Mouse (Mus musculus): ENCODE measurements around the gene Wdr18.

The Wdr18 gene

GRCm38 (mm10) chr10:79933861-79934260 is 26.1 kb upstream of the Wdr18 start:
- CTCF ChIA-PET = interaction anchor here in 1 of 4 experiments (1.4 kb wide), 1 partner anchor 9 kb away, joined by 4 read pairs; no protein-coding TSS in a partner anchor
- POLR2A ChIA-PET = interaction anchor here in 2 of 4 experiments (0.5 to 2.3 kb wide), 5 partner anchors 25 to 234 kb away, joined by 3 to 7 read pairs (median 4); partner anchors contain the start of genes Med16 (in 1 of the 2) and Wdr18 (in 1 of the 2)

DNA sequence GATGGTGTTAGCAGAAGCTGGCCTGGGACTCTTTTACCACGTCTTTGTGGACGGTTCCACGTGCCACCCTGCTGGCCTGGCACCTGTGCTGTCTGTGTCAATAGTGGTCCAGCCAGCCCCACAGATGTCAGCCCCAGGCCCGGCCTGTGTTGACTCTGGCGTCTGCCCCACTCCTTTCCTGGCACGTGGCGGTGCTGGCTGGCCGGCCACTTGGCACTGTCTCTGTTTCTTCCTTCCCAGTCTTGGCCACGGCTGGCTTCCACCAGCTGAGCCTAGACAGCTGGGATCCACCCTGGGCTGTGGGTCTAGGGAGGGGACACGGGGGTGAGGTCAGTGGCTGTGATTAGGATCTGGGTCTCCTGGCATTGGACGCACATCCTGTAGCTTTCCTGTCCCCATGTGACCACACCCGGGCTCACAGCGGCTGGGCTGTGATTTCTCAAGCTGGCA is 25.7 kb upstream of the Wdr18 start:
- POLR2A ChIA-PET = interaction anchor here in 2 of 4 experiments (1.5 to 2.3 kb wide), 4 partner anchors 25 to 233 kb away, joined by 3 to 7 read pairs (median 5); partner anchors contain the start of genes Med16 (in 1 of the 2) and Wdr18 (in 1 of the 2)
- CTCF ChIA-PET = interaction anchor here in 1 of 4 experiments (0.7 kb wide), 1 partner anchor 320 kb away, joined by 3 read pairs; the partner anchor contains the start of gene C2cd4c

- ChIA-PET CTCF (interaction anchor here in 1 of 4 experiments (0.7 kb wide), 1 partner anchor 321 kb away, joined by 3 read pairs; the partner anchor contains the start of gene C2cd4c), POLR2A (interaction anchor here in 2 of 4 experiments (0.8 to 2.3 kb wide), 5 partner anchors 9 to 233 kb away, joined by 3 to 7 read pairs (median 5); partner anchors contain the start of genes Med16 (in 1 of the 2) and Wdr18 (in 1 of the 2))
Observed at GRCm38 (mm10) chr10:79934794-79935569, 25.0 kb upstream of the Wdr18 start.

DNA sequence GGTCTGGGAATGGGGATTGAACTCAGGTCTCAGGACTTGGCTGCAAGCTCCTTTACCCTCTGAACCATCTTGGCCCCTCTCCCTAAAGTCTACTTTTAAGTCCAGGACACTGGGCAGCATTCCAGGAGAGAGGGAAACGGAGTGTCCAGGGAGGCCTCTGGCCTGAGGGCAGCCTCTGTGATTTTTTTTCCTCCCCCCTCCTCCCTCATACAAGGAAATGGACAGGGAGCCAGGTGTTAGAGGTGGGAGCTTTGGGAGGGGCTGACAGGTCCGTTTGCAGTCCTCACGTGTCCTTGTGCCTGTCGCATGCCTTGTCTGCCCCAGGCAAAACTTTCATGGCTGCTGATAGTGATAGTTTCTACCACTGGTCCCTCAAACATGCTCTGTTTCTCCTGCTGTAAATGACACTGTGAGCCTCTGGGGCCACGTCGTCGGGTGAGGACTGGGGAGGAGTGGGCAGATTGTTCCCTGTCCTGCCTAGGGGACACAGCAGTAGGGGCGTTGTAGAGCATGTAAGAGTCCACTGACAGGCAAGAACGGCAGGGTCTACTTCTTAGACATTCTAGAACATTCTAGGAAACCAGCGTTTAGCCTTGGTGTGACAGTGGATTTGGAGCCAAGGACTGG is 23.6 kb upstream of the Wdr18 start:
- ChIA-PET POLR2A (interaction anchor here in 2 of 4 experiments (1.2 to 1.6 kb wide), 4 partner anchors 18 to 72 kb away, joined by 3 to 5 read pairs (median 4); partner anchors contain the start of gene Wdr18 (in 1 of the 2)), CTCF (interaction anchor here in 1 of 4 experiments (0.7 kb wide), 1 partner anchor 22 kb away, joined by 3 read pairs; no protein-coding TSS in a partner anchor)

DNA sequence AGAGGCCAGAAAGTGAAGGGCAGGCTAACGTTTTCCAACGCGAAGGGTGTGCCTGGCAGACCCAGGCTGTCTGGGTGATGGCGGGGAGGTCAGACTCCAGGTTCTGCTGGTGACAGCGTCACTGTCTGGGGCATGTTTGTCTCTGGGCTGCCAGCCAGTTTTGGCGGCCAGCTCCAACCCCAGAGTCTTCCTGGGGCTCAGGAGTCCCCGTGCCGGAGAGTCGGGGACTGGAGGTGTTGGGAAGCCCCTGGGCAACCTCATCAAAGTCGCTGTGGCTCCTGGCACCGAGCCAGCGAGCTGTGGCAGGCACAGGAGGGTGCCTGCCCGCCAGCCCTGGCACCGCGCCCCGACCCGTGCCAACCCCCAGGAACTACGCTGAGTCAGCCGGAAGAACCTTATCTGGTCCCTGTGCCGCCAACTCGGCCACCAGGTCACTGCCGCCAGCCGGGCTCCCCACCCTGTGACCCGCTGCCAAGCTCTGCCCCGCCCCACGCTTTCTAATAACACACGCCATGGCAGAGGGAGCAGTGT is 23.0 kb upstream of the Wdr18 start:
- ChIA-PET POLR2A (interaction anchor here in 2 of 4 experiments (0.5 to 1.4 kb wide), 4 partner anchors 17 to 83 kb away, joined by 3 to 4 read pairs (median 3); partner anchors contain the start of gene Ptbp1 (in 1 of the 2)), CTCF (interaction anchor here in 1 of 4 experiments (0.5 kb wide), 1 partner anchor 168 kb away, joined by 13 read pairs; no protein-coding TSS in a partner anchor)

- ChIA-PET CTCF (interaction anchor here in 2 of 4 experiments (0.5 to 0.6 kb wide), 3 partner anchors 169 to 798 kb away, joined by 3 to 13 read pairs (median 6); no protein-coding TSS in a partner anchor), POLR2A (interaction anchor here in 3 of 4 experiments (0.5 to 1.9 kb wide), 7 partner anchors 20 to 157 kb away, joined by 3 to 4 read pairs (median 3); partner anchors contain the start of genes Med16 (in 1 of the 3), Ptbp1 (in 1 of the 3) and Wdr18 (in 1 of the 3))
Observed at GRCm38 (mm10) chr10:79937775-79938526, 22.0 kb upstream of the Wdr18 start.

GRCm38 (mm10) chr10:79940749-79941148 is 19.2 kb upstream of the Wdr18 start:
- POLR2A ChIA-PET = interaction anchor here in 1 of 4 experiments (0.7 kb wide), 1 partner anchor 253 kb away, joined by 3 read pairs; no protein-coding TSS in a partner anchor
- CTCF ChIA-PET = interaction anchor here in 1 of 4 experiments (0.6 kb wide), 1 partner anchor 666 kb away, joined by 3 read pairs; no protein-coding TSS in a partner anchor

DNA sequence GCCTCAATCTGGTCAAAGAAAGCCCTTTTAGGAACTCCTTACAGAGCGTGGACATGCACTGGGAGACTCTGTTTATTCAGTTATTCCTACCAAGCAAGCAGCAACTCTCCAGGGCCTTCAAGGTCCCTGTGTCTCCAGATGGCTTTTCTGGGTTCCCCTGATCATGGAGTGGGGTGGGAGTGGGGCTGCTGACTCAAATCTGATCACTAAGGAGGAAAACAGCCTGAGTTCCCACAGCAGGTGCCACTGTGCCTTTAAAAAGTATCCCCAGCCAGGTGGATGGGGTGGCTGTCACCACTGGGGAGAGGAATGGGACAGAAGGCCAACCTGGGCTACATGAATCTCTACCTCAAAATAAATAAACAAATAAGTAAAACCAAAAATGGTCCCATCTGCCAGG is 17.0 kb upstream of the Wdr18 start:
- ChIA-PET CTCF (interaction anchor here in 1 of 4 experiments (0.6 kb wide), 1 partner anchor 16 kb away, joined by 3 read pairs; the partner anchor contains the start of gene Arid3a), POLR2A (interaction anchor here in 1 of 4 experiments (0.7 to 0.9 kb wide), 2 partner anchors 112 to 265 kb away, joined by 3 to 6 read pairs; no protein-coding TSS in a partner anchor)

- CTCF ChIA-PET = interaction anchor here in 1 of 4 experiments (0.7 kb wide), 1 partner anchor 1541 kb away, joined by 3 read pairs; no protein-coding TSS in a partner anchor
- POLR2A ChIA-PET = interaction anchor here in 2 of 4 experiments (0.5 to 1.6 kb wide), 4 partner anchors 8 to 264 kb away, joined by 3 to 5 read pairs (median 3); partner anchors contain the start of gene Med16 (in 1 of the 2)
Observed at GRCm38 (mm10) chr10:79943471-79943901, 16.5 kb upstream of the Wdr18 start.

GRCm38 (mm10) chr10:79945507-79946234 is 14.3 kb upstream of the Wdr18 start:
- POLR2A ChIA-PET = interaction anchor here in 3 of 4 experiments (0.5 to 2.1 kb wide), 13 partner anchors 12 to 199 kb away, joined by 3 to 7 read pairs (median 3); partner anchors contain the start of genes Ptbp1 (in 2 of the 3), Wdr18 (in 2 of the 3), Med16 (in 1 of the 3) and Polrmt (in 1 of the 3)
- CTCF ChIA-PET = interaction anchor here in 2 of 4 experiments (0.8 to 0.9 kb wide), 2 partner anchors 20 to 574 kb away, joined by 3 to 4 read pairs; no protein-coding TSS in a partner anchor

DNA sequence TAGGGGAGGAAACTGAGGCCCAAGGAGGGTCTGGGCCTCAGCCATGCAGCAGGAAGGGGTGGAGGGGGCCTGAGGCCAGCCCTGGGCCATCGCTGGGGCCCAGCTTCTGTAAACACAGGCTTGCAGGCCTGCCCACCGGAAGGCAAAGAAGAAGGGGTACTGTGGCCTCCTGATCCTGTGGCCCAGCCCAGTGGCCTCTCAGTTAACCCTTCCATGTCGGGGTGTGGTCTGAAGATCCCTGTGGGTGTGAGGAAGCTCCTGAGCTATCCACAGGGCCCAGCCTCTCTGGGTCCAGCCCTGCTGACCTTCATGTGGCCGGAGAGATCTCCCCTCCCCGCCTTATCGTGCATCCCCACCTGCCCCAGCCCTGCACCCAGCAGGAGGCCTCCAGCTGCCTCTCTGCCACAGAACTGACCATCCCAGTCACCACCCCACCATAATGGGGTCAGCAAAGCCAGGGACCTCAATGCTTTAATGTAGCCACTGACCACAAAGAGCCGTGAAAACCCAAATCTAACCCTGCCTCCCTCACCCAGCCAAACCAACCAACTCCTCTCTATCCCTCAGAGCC is 13.1 kb upstream of the Wdr18 start:
- ChIA-PET POLR2A (interaction anchor here in 3 of 4 experiments (0.6 to 1.5 kb wide), 8 partner anchors 11 to 221 kb away, joined by 3 to 7 read pairs (median 4); partner anchors contain the start of genes Med16 (in 1 of the 3), Ptbp1 (in 1 of the 3) and Wdr18 (in 1 of the 3)), CTCF (interaction anchor here in 1 of 4 experiments (0.6 kb wide), 1 partner anchor 40 kb away, joined by 3 read pairs; no protein-coding TSS in a partner anchor)

GRCm38 (mm10) chr10:79947502-79947901 is 12.4 kb upstream of the Wdr18 start:
- ChIA-PET CTCF (no interaction called here), POLR2A (interaction anchor here in 1 of 4 experiments (1.3 to 1.5 kb wide), 2 partner anchors 37 to 158 kb away, joined by 3 to 4 read pairs; no protein-coding TSS in a partner anchor)

DNA sequence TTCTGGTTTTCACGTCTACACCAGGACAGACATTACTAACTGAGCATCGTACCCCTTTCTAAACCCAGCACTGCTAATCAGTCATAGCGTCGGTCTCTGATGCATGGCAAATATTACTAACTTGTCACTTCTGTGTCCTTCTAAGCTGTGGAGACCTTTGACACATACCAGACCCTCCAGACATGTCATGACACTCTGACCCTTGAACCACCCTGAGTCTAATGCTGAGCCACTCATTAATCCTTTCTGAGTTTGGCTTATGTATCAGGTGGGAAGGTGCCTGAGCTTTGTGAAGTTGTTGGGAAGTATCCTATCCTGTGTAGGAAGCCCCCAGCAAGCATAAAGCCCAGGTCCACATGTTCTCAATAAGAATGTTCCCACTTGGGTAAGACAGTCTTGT is 10.1 kb upstream of the Wdr18 start:
- ChIA-PET CTCF (interaction anchor here in 3 of 4 experiments (0.7 to 2.9 kb wide), 4 partner anchors 10 to 115 kb away, joined by 3 to 11 read pairs (median 6); partner anchors contain the start of gene Wdr18 (in 2 of the 3)), POLR2A (interaction anchor here (0.5 to 2.4 kb wide), 7 partner anchors 10 to 218 kb away, joined by 3 to 9 read pairs (median 6); partner anchors contain the start of gene Wdr18 (in 2 of the 4))

DNA sequence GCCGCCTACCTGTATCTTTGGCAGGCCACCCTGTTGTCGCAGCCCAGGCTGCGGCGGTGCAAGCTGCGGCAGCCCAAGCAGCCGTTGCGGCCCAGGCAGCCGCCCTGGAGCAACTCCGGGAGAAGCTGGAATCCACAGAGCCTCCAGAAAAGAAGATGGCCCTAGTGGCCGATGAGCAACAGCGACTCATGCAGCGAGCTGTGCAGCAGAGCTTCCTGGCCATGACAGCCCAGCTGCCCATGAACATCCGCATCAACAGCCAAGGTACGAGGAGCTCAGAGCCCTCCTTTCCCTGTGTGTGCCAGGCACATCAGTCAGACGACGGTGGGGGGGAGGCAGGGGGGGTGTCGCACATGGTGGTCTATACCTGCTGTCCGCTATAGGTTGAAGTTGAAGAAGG is 9.3 kb upstream of the Wdr18 start:
- ChIA-PET POLR2A (interaction anchor here (0.5 to 2.4 kb wide), 13 partner anchors 9 to 439 kb away, joined by 3 to 9 read pairs (median 3); partner anchors contain the start of gene Wdr18 (in 3 of the 4)), CTCF (interaction anchor here in 3 of 4 experiments (0.7 to 2.9 kb wide), 5 partner anchors 9 to 116 kb away, joined by 3 to 11 read pairs (median 3); partner anchors contain the start of gene Wdr18 (in 2 of the 3))

DNA sequence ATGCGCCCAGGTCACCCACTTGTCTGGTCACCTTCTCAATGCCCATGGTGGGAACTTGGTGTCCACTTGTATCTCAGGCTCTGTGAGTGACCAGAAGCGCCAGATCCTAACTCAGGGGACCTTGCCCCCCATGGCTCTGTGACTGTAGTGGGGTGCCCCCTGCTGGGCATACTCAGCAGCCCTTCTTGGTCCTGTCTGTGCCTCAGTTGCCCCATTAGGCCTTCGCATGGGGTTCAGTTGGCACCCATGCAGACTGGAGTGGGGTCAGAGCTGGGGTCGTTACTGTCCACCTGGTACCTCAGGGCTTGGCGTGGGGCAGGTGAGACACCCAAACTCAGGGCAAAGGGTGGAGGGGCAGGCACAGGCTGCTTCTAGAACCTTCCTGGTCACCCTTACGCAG is 6.0 kb upstream of the Wdr18 start:
- ChIA-PET CTCF (interaction anchor here in 1 of 4 experiments (0.5 kb wide), 1 partner anchor 565 kb away, joined by 3 read pairs; no protein-coding TSS in a partner anchor), POLR2A (interaction anchor here in 1 of 4 experiments (1.3 to 3.4 kb wide), 3 partner anchors 18 to 52 kb away, joined by 3 to 9 read pairs (median 5); partner anchors contain the start of gene Med16)

Data from embryonic stem cell, embryonic (primary cell).